Mouse (Mus musculus) megakaryocyte, adult 5-6 weeks (primary cell): ENCODE results near the gene Prdm8. TPM values are rescaled to one million over a fixed set of nuclear protein-coding genes. Genes with fewer than 3 reads are reported as not detected.

Experiments used
- ATAC-seq: 2 replicates; pipeline ENCODE4 v1.8.0; 2016; ENCODE audit warnings: mild to moderate bottlenecking, inconsistent platforms; ENCODE audit not compliant: poor library complexity, severe bottlenecking
- total RNA-seq, 2 experiments: library from RNA; stranded (forward) in 1 of 2; stranded (reverse) in 1 of 2; fragments of 153-499, 151-499 nt in 1 of 2; fragments of 221-1000, 200-1000 nt in 1 of 2; gene quantifications; 2 replicates each; pipeline versions ENCODE4 v1.2.3 to v1.2.4; 2015 to 2017

Prdm8 gene
- total RNA-seq, 2 experiments from 2014 or later: not detected

DNA sequence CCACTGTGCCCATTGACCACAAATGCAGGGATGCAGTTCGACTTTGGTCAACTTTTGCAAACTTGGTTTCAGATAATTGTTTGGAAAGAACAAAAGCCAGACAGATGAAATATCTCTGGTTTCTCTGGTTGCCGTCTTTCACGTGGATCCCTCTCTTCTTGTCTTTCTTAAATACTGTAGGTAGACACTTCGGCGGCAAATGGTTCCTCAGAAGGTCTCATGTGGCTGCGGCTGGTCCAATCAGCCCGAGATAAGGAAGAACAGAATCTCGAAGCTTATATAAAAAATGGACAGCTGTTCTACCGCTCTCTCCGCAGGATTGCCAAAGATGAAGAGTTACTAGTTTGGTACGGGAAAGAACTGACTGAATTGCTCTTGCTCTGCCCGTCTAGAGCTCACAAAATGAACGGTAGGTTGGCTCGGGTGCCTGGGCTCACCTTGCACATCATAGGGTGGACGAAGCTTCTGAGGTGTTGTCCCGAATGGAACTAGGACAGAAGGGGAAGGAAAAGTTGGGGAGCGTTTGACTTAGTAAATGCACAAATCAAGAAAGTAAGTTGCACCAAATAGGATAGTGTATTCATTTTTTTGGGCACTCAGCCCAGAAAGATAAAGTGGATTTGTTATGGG, 17.4 kb downstream of the Prdm8 start:
- ATAC-seq: no peak

DNA sequence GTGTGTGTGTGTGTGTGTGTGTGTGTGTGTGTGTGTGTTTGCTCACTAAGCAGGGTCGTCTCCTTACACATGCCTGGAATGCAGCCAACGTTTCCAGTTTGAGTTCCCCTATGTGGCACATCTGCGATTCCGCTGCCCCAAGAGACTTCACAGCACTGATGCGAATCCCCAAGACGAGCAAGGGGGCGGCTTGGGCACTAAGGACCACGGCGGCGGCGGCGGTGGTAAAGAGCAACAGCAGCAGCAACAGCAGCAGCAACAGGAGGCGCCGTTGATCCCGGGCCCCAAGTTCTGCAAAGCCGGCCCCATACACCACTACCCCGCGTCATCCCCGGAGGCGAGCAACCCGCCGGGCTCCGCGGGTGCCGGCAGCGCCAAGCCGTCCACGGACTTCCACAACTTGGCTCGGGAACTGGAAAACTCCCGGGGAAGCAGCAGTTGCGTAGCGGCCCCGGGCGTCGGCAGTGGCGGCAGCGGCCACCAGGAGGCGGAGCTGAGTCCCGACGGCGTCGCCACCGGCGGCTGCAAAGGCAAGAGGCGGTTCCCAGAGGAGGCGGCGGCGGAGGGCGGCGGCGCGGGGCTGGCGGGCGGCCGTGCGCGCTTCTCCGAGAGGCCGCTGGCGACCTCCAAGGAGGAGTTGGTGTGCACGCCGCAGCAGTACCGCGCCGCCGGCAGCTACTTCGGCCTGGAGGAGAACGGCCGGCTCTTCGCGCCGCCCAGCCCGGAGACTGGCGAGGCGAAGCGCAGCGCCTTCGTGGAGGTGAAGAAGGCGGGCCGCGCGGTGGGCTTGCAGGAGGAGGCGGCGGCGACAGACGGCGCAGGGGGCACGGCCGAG, 18.2 kb downstream of the Prdm8 start:
- peak; percentile 93 for ATAC-seq

DNA sequence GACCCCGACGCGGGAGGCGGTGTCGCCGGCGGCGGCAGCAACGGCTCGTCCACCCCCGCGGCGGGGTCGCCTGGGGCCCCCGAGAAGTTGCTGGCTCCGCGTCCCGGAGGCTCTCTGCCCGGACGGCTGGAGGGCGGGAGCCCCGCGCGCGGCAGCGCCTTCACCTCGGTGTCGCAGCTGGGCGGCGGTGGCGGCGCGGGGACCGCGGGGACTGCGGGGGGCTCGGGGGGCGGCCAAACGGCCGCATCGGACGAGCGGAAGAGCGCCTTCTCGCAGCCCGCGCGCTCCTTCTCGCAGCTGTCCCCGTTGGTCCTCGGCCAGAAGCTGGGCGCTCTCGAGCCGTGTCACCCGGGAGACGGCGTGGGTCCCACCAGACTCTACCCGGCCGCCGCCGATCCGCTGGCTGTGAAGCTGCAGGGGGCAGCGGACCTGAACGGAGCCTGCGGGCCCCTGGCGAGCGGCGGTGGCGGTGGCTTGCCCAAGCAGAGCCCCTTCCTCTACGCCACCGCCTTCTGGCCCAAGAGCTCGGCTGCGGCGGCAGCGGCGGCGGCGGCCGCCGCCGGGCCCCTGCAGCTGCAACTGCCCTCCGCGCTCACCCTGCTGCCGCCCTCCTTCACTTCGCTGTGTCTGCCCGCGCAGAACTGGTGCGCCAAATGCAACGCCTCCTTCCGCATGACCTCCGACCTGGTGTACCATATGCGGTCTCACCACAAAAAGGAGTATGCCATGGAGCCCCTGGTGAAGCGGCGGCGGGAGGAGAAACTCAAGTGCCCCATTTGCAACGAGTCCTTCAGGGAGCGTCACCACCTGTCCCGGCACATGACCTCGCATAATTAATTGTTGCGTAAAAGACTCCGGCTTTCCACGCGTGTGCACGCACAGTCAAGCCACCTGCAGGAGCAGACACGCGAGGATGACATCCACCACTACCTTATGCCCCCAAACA, 19.1 kb downstream of the Prdm8 start:
- 0 out of 2 replicates have a peak, but pooled peaks have one; percentile 8 for ATAC-seq

DNA sequence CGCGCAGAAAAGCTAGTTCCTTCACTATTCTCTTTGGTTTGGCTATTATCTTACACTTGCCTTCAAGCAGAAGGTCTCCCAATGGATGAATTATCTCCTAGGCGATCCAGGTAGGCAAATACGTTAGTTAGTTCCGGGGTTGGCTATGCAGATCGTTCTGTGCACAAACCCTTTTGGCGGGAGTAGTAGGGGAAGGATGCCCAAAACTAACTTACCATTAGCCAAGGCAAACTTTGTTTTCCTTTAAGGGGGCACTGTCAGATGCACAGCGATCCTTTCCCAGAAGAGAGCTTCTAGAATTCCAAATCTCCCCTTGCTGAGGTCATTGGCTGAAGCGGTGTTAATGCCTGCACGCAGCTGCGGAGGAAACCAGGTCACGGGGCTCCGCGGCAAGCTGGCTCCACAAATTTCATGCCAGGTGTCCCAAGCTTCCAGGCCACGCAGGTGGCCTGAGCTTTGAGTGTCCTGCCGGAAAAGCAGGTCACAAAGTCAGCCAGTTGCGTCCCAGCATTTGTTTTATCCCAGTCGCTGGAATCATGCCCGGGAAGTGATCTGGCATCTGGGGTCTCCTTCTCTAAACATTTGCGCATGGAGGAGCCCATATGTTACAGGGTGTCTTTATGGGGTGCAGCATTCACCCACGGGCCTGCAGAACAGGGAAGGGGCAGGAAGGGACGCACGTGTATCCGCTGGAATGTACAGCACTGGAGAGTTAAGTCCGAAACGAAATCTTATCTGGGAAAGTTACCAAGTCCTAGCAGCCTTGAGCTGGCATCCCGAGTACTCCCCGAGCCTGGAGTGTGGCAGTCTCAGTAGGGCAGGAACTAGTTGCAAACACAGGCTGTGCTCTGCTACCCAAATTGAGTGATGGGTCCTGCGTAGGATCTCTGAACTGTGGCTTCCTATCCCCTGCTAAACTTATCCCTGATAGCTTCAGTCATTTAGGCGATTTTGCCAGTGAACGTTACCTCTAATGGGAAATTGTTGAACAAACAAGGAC, 22.5 kb downstream of the Prdm8 start:
- ATAC-seq: no peak

DNA sequence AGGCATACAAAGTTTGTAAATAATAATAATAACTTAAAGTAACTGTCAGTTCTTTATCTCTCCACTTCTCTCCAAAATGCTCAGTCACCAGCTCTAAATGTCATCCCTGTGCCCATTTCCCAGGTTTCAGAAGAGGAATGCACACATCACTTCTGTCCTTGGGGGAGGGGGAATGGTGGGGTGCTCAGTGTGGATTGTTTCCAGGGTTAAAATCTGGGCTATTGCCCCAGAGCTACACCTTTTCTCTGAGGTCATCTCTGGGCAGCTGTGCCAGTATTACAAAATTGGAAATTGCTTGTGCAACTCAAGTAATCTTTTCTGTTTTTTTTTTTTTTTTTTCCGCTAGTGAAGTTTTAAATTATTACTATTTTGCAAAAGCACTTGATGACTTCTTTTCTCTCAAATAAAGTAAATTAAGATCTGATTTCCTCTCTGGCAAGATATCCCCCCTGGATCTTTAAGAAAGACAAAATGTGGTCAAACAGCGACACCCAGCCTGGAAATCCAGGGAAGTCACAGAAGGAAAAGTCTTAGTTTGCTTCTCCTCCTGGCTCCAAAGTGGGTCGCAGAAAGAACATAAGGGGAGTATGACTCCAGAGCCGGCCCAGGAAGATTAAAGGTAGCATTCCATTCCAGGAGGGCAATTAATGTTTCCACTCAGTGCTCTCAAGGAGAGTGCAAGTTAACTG, 25.4 kb downstream of the Prdm8 start:
- no peak for ATAC-seq

DNA sequence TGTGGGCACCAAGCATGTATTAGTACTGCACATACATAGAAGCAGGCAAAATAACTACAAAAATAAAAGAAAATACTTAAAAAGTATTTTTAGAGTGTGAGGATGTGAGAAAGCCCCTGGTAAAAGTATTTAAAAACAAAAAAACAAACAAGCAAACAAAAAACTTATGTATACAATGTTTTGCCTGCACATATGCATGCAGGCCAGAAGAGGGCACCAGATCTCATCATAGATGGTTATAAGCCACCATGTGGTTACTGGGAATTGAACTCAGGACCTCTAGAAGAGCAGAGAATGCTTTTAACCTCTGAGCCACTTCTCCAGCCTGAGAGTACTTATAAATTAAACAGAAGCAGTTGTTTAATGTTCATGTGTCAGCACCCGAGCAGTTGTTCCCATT, 28.0 kb downstream of the Prdm8 start:
- ATAC-seq: no peak

DNA sequence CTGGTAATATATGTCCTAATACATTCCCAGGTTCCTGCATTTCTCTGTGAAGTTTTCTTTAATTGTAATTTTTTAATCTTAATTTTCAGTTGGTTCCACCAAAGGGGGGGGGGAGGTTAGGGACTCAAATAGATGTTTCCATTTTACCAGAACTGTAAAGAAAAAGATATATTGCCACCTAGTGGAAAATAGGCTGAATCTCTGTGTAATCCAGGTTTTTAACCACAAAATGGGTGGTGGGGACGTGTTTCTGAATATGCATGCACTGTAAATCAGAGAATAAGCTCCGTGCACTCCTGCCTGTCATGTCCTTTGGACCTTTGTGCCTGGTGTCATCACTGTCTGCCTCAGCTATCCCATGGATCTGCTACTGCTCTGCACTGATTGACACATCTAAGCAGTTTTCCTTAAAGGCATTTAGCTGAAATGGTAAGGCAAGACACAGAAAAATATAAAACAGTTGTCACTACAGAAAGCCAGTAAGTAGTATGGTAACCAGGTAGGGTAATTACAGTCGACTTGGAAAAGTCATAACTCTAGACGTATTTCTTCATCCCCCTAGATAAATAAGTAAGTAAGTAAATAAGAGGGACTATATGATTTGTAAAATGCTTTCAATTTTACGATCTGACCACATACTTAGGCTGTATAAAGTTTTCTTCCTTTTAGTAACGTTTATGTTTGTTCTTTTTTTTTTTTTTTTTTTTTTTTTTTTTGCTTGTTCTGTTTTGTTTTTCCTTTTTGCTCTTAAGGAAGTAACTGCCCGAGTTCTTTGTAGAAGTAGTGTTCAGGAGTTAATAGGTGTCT, 31.6 kb downstream of the Prdm8 start:
- ATAC-seq: no peak

DNA sequence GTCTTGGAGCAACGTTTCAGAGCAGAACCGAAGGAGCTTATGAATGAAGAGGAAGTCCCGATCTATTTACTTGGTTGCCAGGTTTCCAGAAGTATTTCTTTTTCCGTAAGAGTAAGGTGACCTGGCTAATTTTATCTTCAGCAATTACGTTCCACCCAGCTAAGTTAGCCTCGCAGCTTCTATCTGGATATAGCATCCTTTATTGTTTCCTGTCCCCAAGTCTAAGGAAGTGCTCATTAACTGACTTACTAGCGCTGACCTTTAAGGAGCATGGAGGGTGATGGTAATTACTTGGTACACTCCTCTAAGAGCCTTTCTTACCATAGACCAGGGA, 32.2 kb downstream of the Prdm8 start:
- ATAC-seq: no peak

DNA sequence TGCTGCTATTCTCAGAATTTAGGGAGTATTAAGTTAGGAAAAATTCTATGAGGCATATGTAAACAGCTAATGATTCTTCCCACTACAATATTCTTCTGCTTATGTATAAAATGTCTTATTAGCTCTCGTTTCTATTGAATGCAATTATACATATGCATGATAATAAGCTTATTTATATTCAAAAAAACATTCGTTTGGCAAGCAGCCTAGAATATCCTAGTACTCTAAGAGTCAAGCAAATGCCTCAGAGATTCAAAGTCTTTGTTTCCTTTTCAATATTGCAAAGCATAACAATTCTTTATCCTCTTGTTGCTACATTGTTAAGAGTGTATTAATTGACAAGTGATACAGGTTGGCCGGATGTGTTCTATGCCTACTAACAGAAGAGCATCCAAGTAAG, 34.6 kb downstream of the Prdm8 start:
- ATAC-seq: no peak

DNA sequence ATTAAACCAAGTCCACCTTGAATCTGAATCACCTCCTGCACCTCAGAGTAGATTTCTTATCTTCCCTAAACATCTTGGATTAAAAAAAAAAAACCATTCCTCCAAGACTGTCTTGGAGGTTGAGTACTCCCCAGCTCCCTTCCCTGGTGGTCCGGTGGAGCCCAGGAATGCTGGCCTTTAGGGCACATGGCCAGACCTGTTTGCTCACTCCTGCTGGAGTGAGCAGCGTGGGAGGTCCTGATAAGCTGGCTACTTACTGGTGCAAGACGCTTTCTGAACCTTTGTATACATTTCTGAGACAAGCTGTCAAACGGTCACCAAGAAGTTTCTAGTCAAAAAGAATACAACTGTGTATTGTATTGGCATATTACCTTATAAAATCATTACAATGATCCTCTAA, 36.0 kb downstream of the Prdm8 start:
- ATAC-seq: no peak

DNA sequence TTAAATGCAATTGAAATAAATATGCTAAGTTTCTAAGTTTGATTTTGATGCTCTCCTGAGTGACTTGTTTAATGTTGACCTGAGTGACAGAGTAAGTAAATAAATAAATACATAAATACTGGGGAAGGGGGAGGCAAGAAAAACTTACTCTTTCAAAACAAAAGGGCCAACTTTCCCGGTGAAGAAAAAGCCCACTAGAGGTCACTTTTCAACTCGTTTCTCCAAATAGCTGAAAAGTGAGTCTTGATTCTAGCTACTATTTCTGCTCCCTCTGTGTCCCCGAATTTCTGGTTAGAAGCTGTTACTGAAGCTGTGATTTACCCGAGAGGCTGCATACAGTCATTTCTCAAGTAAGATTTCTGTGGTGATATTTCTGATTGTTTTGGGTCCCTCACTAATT, 45.5 kb downstream of the Prdm8 start:
- ATAC-seq: no peak

DNA sequence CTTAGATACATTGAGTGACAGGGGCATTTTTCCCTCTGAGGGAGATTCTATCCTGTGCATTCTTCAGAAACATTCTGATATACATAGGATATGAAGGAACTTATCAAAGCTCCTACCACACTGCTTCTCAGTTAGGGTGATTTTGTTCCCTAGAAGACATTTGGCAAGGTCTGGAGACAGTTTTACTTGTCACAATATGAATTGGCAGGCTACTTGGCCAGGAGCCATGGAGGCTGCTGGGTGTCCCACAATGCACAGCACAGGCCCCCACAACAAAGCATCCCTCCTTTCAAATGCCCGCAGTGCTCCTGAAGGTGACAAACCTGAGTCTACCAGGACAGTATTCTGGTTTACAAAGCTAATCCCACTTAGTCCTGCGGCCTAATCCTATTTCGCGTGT, 55.0 kb downstream of the Prdm8 start:
- ATAC-seq: no peak

DNA sequence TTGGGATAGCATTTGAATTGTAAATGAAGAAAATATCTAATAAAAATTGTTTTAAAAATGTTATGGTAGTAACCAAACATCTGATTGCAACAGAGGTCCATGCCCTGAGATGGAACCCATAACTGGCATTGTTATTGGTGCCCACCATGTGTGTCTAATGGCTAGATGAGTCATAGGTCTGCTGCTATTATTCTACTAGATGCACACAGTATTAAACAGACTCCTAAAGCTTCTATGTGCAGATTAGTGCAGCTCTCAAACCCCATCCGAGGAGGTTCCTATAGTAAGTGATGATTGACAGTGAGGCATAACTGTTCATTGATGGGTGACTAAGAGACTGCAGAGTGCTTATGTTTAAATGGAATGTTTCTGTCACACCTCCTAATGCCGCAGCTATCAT, 59.7 kb downstream of the Prdm8 start:
- ATAC-seq: no peak

DNA sequence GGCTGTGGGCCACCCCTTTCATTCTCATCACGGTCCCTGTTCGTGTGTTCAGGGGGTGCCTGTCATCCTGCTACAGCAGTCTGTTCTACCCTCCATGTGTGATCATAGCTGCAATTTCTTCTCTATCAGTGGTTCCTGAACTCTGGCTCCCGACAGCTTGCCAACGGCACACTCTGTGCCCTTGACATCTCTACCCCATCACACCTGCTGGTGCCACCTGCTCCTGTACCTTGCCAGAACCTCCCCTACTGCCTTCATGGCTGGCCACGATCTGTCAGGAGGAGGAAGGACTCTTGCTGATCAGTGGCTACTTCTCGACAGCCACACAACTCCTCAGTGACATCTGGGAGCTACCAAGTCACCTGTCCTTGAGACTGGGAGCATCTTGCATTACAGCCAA, 62.5 kb downstream of the Prdm8 start:
- ATAC-seq: no peak

DNA sequence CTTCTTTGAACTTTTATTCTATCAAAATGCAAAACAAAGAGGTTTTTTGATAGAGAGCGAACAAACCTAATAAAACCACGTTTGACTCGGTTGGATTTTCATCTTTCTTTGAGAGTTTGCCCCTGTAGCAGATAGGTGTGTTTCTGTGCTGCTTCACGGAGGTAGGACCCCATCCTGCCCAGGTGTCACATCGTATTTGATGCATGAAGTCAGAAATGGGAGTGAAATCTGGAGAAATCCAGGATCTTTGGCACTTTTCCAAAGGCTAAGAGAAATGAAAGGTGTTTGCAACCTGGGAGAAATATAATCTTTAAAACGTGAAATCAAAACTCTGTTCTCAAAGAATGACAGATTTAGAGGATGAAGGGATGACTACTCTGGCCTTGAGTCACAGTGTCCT, 71.5 kb downstream of the Prdm8 start:
- no peak for ATAC-seq
